Mouse (Mus musculus) midbrain, embryonic 15.5 days (tissue): Measurements from ENCODE around the gene Galt. TPM values are rescaled to one million over a fixed set of nuclear protein-coding genes. Genes with fewer than 3 reads are reported as not detected.
A peak's percentile ranks its signal among the peaks of the same experiment; 100 is the strongest.

ENCODE experiments used
- ATAC-seq: fragments of 200-750 bp; cut with Nextera tagmentation; replicated peaks from 2 replicates; pipeline ENCODE4 v1.8.0; 2017; ENCODE audit warnings: moderate TSS enrichment
- H3K27ac ChIP-seq: fragments of 300-500 bp; sonication (generic); 2 replicates; pipeline ENCODE4 v1.5.1; 2015; ENCODE audit warnings: mild to moderate bottlenecking, inconsistent platforms
- H3K27me3 ChIP-seq: fragments of 300-500 bp; sonication (generic); replicated peaks from 2 replicates; pipeline ENCODE4 v1.6.1; 2015; ENCODE audit warnings: inconsistent platforms
- H3K36me3 ChIP-seq: fragments of 300-500 bp; sonication (generic); replicated peaks from 2 replicates; pipeline ENCODE4 v1.6.1; 2015; ENCODE audit warnings: inconsistent platforms
- H3K4me1 ChIP-seq: fragments of 300-500 bp; sonication (generic); 2 replicates; pipeline ENCODE4 v1.6.1; 2015; ENCODE audit warnings: inconsistent platforms
- H3K4me2 ChIP-seq: fragments of 300-500 bp; sonication (generic); 2 replicates; pipeline ENCODE4 v1.6.1; 2015; ENCODE audit warnings: inconsistent platforms, mild to moderate bottlenecking, moderate library complexity
- H3K4me3 ChIP-seq: fragments of 300-500 bp; sonication (generic); 2 replicates; pipeline ENCODE4 v1.5.1; 2015; ENCODE audit warnings: mild to moderate bottlenecking, inconsistent platforms
- H3K9ac ChIP-seq: fragments of 300-500 bp; sonication (generic); 2 replicates; pipeline ENCODE4 v1.6.1; 2015; ENCODE audit warnings: mild to moderate bottlenecking, inconsistent platforms
- H3K9me3 ChIP-seq: fragments of 300-500 bp; sonication (generic); 2 replicates; pipeline ENCODE4 v1.6.1; 2016; ENCODE audit warnings: inconsistent platforms
- WGBS: fragments of 180-500 bp; shearing (Covaris S2); methylation state at CpG from one replicate; pipeline ENCODE4 v1.1.7; 2015; ENCODE audit warnings: mixed read lengths; 5-methylcytosine and 5-hydroxymethylcytosine counted together
- polyA plus RNA-seq: library from polyadenylated mRNA; unstranded; fragments of >200 nt; fragmentation: Nextera tagmentation; extraction: Ambion mirVana; gene quantifications from 2 replicates; pipeline ENCODE4 v1.2.1, GENCODE M21; 2015

Galt gene
- polyA plus RNA-seq, 1 experiment from 2014 or later = 51.1 TPM

DNA sequence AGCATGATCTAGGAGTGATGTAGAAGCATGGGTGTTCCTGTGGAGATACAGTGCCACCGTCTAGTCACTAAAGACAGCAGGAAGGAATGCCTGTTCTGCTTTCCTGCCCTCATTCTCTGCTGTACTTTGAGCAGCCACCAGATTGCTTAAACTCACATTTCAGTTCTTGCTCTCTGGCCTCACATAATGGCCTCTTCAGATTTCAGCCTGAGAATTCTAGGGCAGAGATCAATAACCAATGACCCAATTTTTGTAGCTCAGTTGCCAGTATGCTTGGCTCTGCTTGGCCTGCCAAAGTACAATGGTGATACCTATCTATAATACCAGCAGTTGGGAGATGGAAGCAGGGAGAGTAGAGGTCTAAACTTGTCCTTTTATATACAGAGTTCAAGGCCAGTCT, 10.0 kb upstream of the Galt start:
- H3K4me1 ChIP-seq = peaks cover 9% of the 10 kb centered on the region
- H3K4me2 ChIP-seq = no peak overlapping the region
- H3K4me3 ChIP-seq = no peak overlapping the region
- H3K9me3 ChIP-seq = no peaks in the 10 kb centered on the region
- no peak overlapping the region for H3K9ac ChIP-seq
- no peaks in the 10 kb centered on the region for H3K27me3 ChIP-seq
- ATAC-seq = no peak
- no peak overlapping the region for H3K27ac ChIP-seq
- no peaks in the 10 kb centered on the region for H3K36me3 ChIP-seq
- 81% methylated on average over 1 of the region's 1 CpGs for WGBS

DNA sequence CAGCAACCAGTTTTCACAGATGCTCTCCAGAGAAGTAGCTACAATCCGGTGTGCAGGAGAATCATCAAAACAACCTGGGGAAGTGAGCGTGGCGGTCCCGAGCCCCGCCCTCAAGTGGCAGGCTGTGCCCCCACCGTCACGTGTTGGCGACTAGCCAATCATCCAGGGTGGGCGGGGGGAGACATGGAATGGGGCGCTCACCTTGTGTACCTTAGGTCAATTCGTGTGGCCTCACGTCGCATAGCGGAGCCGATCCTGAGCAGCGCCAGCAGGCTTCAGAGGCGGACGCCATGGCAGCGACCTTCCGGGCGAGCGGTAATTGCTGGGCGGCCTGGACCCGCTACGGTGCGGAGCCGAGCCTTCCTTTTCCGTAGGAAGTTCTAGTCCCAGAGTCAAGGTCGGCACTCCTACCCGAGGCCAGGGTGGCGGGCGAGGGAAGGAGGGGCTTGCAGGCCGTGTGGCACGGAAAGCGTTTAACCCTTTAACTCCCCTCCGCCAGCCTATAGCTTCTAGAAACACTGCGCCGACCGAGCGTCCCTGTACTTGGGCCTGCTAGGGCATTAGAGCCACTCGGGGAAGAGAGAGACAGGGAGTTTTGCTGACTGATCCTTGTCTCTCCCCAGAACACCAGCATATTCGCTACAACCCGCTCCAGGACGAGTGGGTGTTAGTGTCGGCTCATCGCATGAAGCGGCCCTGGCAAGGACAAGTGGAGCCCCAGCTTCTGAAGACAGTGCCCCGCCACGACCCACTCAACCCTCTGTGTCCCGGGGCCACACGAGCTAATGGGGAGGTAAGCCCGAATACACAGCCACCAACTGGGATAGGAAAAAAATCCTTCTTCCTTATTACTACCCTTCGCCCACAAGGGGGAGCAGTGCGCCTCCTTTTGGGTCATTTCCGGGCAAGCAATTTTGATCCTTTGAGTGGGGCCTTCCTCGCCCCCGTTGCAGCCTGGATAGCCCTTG, 594 bp downstream of the Galt start, which contains the start of gene Sigmar1:
Gene Sigmar1, minus strand, starts transcription at position 820 of the 968 bp plus-strand sequence.
- ATAC-seq = peak; percentile 84
- Histone ChIP-seq H3K9me3 (no peaks in the 10 kb centered on the region), H3K36me3 (no peaks in the 10 kb centered on the region), H3K4me2 (peak within 1 kb of the TSS; percentile 80), H3K4me1 (peaks cover 19% of the 10 kb centered on the region), H3K27me3 (peaks cover 3% of the 10 kb centered on the region; the same call in 1 of the 2 replicates), H3K9ac (peak within 1 kb of the TSS; percentile 66), H3K4me3 (peak within 1 kb of the TSS; percentile 59), H3K27ac (peak within 1 kb of the TSS; percentile 78)
- WGBS = under 1% methylated on average over 57 of the region's 57 CpGs

DNA sequence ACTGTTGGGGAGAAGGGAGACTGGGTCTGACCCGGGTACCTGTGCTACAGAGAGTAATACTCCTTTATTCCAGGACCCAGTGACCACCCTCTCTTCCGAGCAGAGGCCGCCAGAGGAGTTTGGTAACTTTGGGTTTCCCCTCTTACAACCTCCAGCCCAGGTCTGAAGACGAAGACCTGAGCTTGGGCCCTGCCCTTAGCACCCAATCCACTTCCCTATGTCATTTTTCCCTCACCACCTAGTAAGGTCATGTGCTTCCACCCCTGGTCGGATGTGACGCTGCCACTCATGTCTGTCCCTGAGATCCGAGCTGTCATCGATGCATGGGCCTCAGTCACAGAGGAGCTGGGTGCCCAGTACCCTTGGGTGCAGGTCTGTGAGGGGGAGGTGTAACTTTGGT, 1.4 kb downstream of the Galt start:
- WGBS = 78% methylated on average over 8 of the region's 8 CpGs
- H3K9ac ChIP-seq = peak overlapping the region; percentile 66
- peaks cover 3% of the 10 kb centered on the region; the same call in 1 of the 2 replicates for H3K27me3 ChIP-seq

DNA sequence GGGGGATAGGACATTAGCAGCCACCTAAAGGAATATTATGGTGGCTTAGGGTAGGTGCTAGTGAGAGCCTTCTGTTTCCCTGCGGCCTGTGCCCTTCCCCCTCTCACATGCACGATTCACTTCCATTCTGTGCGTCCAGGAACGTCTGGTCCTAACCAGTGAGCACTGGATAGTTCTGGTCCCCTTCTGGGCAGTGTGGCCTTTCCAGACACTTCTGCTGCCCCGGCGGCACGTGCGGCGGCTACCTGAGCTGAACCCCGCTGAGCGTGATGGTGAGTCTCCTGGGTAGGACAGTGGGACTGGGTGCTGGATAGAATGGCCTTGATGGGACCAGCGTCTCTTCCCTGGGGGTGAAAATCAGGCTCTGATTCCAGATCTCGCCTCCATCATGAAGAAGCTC, 2.3 kb downstream of the Galt start:
- no peaks in the 10 kb centered on the region for H3K27me3 ChIP-seq
- no peak overlapping the region for H3K4me2 ChIP-seq
- no peaks in the 10 kb centered on the region for H3K9me3 ChIP-seq
- H3K36me3 ChIP-seq = no peaks in the 10 kb centered on the region
- peaks cover 32% of the 10 kb centered on the region for H3K4me1 ChIP-seq
- H3K27ac ChIP-seq = no peak overlapping the region
- WGBS = 94% methylated on average over 13 of the region's 13 CpGs
- no peak overlapping the region for H3K4me3 ChIP-seq
- no peak for ATAC-seq
- no peak overlapping the region for H3K9ac ChIP-seq

More for the DNA sequence above, 1.4 kb downstream of the Galt start:
- H3K9me3 ChIP-seq = no peaks in the 10 kb centered on the region
- peak overlapping the region; percentile 80 for H3K4me2 ChIP-seq
- no peaks in the 10 kb centered on the region for H3K36me3 ChIP-seq
- ATAC-seq = peak; percentile 4; the same call in 1 of the 2 replicates
- H3K4me3 ChIP-seq = peak overlapping the region; percentile 59
- peaks cover 24% of the 10 kb centered on the region for H3K4me1 ChIP-seq
- no peak overlapping the region for H3K27ac ChIP-seq

DNA sequence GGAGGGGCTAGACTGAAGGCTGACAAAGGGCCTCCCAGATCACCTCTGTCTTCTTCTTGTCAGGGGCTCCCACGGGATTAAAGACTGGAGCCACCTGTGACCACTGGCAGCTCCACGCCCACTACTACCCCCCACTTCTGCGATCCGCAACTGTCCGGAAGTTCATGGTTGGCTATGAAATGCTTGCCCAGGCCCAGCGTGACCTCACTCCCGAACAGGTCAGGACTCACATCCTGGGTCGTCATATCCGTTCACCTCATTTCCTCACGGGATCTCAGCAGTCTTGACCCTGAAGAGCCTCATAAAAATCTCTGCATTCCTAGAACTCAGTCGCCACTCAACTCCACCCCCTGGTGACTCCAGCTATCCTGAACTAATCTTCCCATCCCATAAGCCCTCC, 3.0 kb downstream of the Galt start:
- H3K27me3 ChIP-seq = no peaks in the 10 kb centered on the region
- H3K4me3 ChIP-seq = no peak overlapping the region
- H3K4me2 ChIP-seq = no peak overlapping the region
- H3K4me1 ChIP-seq = peaks cover 37% of the 10 kb centered on the region
- no peak overlapping the region for H3K9ac ChIP-seq
- no peak overlapping the region for H3K27ac ChIP-seq
- ATAC-seq = no peak
- H3K36me3 ChIP-seq = no peaks in the 10 kb centered on the region
- 85% methylated on average over 11 of the region's 11 CpGs for WGBS
- no peaks in the 10 kb centered on the region for H3K9me3 ChIP-seq

DNA sequence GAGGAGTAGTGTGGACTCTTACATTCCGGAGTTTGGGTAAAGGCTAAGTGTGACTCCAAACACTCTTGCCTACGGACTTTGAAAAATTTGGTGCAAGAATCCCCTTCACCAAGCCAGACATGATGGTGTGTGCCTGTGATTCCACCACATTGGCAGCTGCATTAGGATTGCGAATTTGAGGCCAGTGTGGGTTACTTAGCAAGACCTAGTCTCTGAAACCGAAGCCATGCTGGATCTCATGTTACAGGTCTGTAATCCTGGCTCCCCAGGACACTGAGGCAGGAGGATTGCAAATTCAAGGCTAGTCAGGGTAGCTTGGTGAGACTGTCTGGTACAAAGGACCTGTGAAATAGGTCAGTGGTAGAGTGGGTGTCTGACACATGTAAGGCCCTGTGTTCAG, 3.7 kb downstream of the Galt start:
- H3K4me2 ChIP-seq = no peak overlapping the region
- no peak overlapping the region for H3K9ac ChIP-seq
- H3K9me3 ChIP-seq = no peaks in the 10 kb centered on the region
- WGBS = 90% methylated on average over 4 of the region's 4 CpGs
- peaks cover 37% of the 10 kb centered on the region for H3K4me1 ChIP-seq
- H3K27me3 ChIP-seq = no peaks in the 10 kb centered on the region
- H3K27ac ChIP-seq = no peak overlapping the region
- no peaks in the 10 kb centered on the region for H3K36me3 ChIP-seq
- ATAC-seq = no peak
- H3K4me3 ChIP-seq = no peak overlapping the region

DNA sequence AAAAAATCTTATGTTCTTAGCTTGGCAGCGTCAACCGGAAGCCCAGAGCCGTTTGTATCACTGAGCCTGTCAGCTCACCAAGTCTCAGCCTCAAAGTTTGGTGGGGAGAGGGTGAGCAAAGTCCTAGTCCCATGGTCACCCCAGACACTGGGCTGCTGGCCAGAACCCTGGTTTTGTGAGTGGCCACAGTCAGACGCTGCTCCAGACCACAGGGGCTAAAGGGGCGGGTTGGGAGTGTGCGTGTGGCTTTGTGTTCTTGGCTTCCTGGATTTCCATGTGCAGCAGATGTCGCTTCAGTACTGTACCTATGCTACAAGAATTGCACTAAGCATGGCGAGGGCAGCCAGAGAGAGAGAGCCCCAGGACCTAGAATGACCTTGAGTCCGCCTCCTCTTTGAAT, 4.2 kb downstream of the Galt start:
- peaks cover 37% of the 10 kb centered on the region for H3K4me1 ChIP-seq

DNA sequence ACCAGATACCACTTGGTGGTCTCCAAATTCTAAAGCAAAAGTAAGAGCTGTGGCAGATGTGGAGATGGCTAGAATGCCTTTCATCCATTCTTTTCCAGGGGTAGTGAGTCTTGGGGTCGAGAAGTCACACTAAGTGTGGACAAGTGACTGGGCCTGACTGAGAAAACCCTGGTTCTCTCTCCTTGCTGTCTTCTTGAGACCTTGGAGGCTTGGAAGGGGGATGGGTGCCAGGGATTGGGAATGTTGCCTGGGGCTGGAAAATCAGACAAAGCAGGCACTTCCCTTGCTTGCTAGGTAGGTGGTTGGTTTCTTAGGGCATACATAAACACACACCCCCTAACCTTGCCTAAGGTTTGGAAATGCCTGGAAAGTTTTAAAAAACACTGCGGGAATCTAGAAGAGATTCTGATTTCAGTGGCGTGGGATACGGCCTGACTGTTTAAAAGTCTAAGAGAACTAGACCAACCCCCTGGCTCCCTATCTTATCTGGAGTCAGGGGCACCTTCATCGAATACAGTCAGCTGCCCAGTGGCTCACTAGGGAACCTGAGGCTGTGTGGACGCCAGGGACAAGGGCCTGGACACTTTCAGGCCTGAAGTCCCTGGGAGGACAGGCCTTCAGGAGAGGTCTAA, 4.7 kb downstream of the Galt start:
- H3K36me3 ChIP-seq = no peaks in the 10 kb centered on the region
- H3K27ac ChIP-seq = no peak overlapping the region
- H3K4me1 ChIP-seq = peaks cover 35% of the 10 kb centered on the region
- H3K9me3 ChIP-seq = no peaks in the 10 kb centered on the region
- peak overlapping the region; percentile 56 for H3K4me2 ChIP-seq
- ATAC-seq = no peak
- WGBS = 41% methylated on average over 6 of the region's 6 CpGs
- H3K9ac ChIP-seq = peak overlapping the region; percentile 48; the same call in 1 of the 2 replicates
- H3K27me3 ChIP-seq = no peaks in the 10 kb centered on the region
- H3K4me3 ChIP-seq = peak overlapping the region; percentile 36; the same call in 1 of the 2 replicates

More for the DNA sequence above, 4.2 kb downstream of the Galt start:
- no peak overlapping the region for H3K27ac ChIP-seq
- H3K9me3 ChIP-seq = no peaks in the 10 kb centered on the region
- WGBS = 87% methylated on average over 9 of the region's 9 CpGs
- H3K4me2 ChIP-seq = no peak overlapping the region
- no peaks in the 10 kb centered on the region for H3K27me3 ChIP-seq
- no peak for ATAC-seq
- H3K4me3 ChIP-seq = no peak overlapping the region
- no peak overlapping the region for H3K9ac ChIP-seq
- H3K36me3 ChIP-seq = no peaks in the 10 kb centered on the region

DNA sequence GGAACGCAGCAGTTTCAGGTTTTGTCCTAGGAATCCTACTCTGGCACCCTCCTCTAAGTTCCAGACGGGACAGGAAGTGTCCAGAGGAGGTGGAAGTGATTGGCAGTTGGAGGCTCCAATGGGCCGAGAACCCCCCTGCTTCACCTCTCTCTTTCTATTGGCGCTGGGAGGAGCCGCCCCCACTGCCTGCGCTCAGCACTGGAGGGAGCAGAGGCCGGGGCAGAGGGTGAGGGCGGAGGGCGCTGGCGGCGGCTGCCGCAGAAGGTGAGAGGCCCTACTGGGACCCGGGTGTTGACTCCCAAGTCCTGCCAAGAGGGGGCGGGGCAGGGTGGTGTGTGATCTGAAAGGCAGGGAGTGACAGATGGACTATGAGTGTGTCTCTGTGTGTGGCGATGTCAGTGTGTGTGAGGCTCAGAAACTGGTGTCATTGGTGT, 5.3 kb downstream of the Galt start:
- no peaks in the 10 kb centered on the region for H3K27me3 ChIP-seq
- H3K9ac ChIP-seq = peak overlapping the region; percentile 48
- H3K4me2 ChIP-seq = peak overlapping the region; percentile 56
- H3K9me3 ChIP-seq = no peaks in the 10 kb centered on the region
- WGBS = under 1% methylated on average over 15 of the region's 15 CpGs
- peak overlapping the region; percentile 30; the same call in 1 of the 2 replicates for H3K27ac ChIP-seq
- no peaks in the 10 kb centered on the region for H3K36me3 ChIP-seq
- ATAC-seq = peak; percentile 64
- H3K4me1 ChIP-seq = peaks cover 31% of the 10 kb centered on the region
- H3K4me3 ChIP-seq = peak overlapping the region; percentile 36

DNA sequence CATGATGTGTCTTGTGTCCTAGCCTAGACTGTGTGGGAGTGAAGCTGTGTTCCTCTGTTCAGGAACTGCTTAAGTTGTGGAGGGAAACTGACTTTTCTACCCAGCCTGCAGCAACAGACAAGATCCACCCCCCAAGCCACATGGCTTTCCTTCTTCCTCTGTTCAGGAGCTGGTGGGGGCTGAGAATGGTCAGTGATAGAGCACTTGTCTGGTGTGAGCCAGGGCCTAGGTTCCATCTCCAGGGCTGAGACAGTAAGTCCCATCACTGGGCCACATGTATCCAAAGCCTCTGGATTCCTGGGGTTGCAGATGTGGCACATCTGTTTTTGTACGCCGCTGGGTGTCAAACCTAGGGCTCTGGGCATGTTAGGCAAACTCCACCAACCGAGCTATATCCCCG, 5.9 kb downstream of the Galt start:
- WGBS = 89% methylated on average over 4 of the region's 4 CpGs
- Histone ChIP-seq H3K4me3 (peak overlapping the region; percentile 36), H3K27ac (peak overlapping the region; percentile 30; the same call in 1 of the 2 replicates), H3K9me3 (no peaks in the 10 kb centered on the region), H3K4me2 (peak overlapping the region; percentile 56), H3K9ac (peak overlapping the region; percentile 48; the same call in 1 of the 2 replicates), H3K4me1 (peaks cover 31% of the 10 kb centered on the region), H3K27me3 (no peaks in the 10 kb centered on the region), H3K36me3 (no peaks in the 10 kb centered on the region)
- no peak for ATAC-seq

DNA sequence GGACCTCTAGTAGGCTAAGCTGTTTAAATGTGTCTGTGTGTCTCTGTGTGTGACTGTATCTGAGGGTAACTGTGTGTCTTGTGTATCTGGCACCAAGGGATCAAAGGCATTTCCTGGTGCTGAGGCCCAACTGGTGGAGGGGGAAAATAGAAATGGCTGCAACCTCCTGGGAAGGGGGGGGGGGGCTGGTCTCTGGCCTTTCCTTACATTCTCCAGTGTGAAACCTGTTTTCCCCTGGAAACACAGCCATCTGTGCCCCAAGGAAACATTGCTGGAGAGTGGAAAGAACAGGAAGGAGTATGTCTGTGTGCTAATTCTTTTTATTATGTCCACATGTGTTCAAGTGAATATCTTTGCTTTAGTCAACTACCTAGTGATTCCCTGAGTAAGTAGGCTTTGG, 6.7 kb downstream of the Galt start:
- H3K27me3 ChIP-seq = no peaks in the 10 kb centered on the region
- H3K4me3 ChIP-seq = no peak overlapping the region
- H3K9ac ChIP-seq = no peak overlapping the region
- no peak overlapping the region for H3K4me2 ChIP-seq
- H3K9me3 ChIP-seq = no peaks in the 10 kb centered on the region
- H3K27ac ChIP-seq = peak overlapping the region; percentile 30; the same call in 1 of the 2 replicates
- no peak for ATAC-seq
- H3K36me3 ChIP-seq = no peaks in the 10 kb centered on the region
- peaks cover 25% of the 10 kb centered on the region for H3K4me1 ChIP-seq

DNA sequence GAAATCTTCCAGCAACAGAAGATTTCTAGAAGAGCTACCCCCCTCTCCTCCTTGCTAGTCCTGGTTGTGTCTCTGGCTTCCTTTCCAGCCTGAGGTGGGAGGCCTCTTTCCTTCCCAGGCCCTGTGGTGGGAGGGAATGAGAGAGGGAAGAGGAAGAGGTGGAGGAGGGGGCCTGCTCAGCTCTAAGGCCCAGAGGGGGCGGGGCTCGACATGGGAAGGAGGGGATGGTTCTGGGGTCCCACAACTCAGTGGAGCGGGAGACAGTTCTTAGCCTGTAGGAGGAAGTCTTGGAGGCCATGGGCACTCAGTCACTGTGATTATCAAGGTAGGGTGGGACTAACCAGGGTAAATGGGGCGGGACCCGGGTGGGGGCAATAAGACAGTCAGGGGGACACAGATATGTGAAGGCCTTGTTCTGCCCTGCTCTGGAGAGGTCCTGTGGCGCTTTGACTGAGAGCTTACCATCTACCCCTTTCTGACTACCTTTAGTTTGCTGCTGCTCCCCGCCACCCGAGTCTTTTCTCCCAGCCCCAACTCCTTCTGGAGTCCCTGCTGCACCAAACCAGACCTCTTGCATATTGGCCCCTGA, 7.2 kb downstream of the Galt start:
- Histone ChIP-seq H3K4me3 (no peak overlapping the region), H3K9ac (no peak overlapping the region; the same call in 1 of the 2 replicates), H3K4me2 (no peak overlapping the region), H3K4me1 (peaks cover 25% of the 10 kb centered on the region), H3K27ac (peak overlapping the region; percentile 30; the same call in 1 of the 2 replicates), H3K9me3 (no peaks in the 10 kb centered on the region), H3K27me3 (no peaks in the 10 kb centered on the region), H3K36me3 (no peaks in the 10 kb centered on the region)
- 38% methylated on average over 8 of the region's 8 CpGs for WGBS
- peak; percentile 35; the same call in 1 of the 2 replicates for ATAC-seq
